Mouse (Mus musculus): ENCODE results near the gene Slc22a17. TPM values are rescaled to one million over a fixed set of nuclear protein-coding genes. Genes with fewer than 3 reads are reported as not detected.
A peak's percentile ranks its signal among the peaks of the same experiment; 100 is the strongest.

The Slc22a17 gene
- polyA plus RNA-seq, 1 experiment from 2014 or later: 30.2 TPM

GRCm38 (mm10) chr14:54883154-54884021 is 29.5 kb downstream of the Slc22a17 start, which contains the start of the genes Bcl2l2 and Gm20521:
Bcl2l2 (plus strand) TSS chr14:54883377.
Gm20521 (plus strand) TSS chr14:54883441.
- Histone ChIP-seq H3K4me2 (replicated peaks) (peak within 1 kb of the TSS; percentile 75), H3K27me3 (replicated peaks) (no peaks in the 10 kb centered on the region)
- peak; percentile 94 for ATAC-seq

GRCm38 (mm10) chr14:54877048-54877715 is 35.8 kb downstream of the Slc22a17 start, which contains the start of gene Ppp1r3e:
Ppp1r3e (minus strand) TSS chr14:54877550.
- H3K4me1 ChIP-seq (replicated peaks): peaks cover 13% of the 10 kb centered on the region
- under 1% methylated on average over 61 of the region's 61 CpGs for WGBS
- H3K36me3 ChIP-seq: no peaks in the 10 kb centered on the region
- H3K9ac ChIP-seq: peak within 1 kb of the TSS; percentile 84
- no peaks in the 10 kb centered on the region for H3K9me3 ChIP-seq
- H3K4me3 ChIP-seq (replicated peaks): peak within 1 kb of the TSS; percentile 73
- H3K27me3 ChIP-seq (replicated peaks): no peaks in the 10 kb centered on the region
- peak; percentile 90 for ATAC-seq
- peak within 1 kb of the TSS; percentile 90 for H3K27ac ChIP-seq
- H3K4me2 ChIP-seq (replicated peaks): peak within 1 kb of the TSS; percentile 99

More at GRCm38 (mm10) chr14:54883154-54884021, 29.5 kb downstream of the Slc22a17 start, which contains the start of the genes Bcl2l2 and Gm20521:
- Histone ChIP-seq H3K9me3 (no peaks in the 10 kb centered on the region), H3K4me1 (replicated peaks) (peaks cover 15% of the 10 kb centered on the region), H3K9ac (peak within 1 kb of the TSS; percentile 80), H3K4me3 (replicated peaks) (peak within 1 kb of the TSS; percentile 56), H3K27ac (peak within 1 kb of the TSS; percentile 92), H3K36me3 (0 out of 2 replicates have a peak, but pooled peaks cover 6% of the 10 kb centered on the region)
- WGBS: under 1% methylated on average over 27 of the region's 27 CpGs

- peak overlapping the region; percentile 99 for H3K4me2 ChIP-seq (replicated peaks)
- peak overlapping the region; percentile 90 for H3K27ac ChIP-seq
- H3K9me3 ChIP-seq: no peaks in the 10 kb centered on the region
- peak overlapping the region; percentile 73 for H3K4me3 ChIP-seq (replicated peaks)
- ATAC-seq: peak; percentile 95
- H3K27me3 ChIP-seq (replicated peaks): no peaks in the 10 kb centered on the region
- H3K4me1 ChIP-seq (replicated peaks): peaks cover 13% of the 10 kb centered on the region
- under 1% methylated on average over 71 of the region's 72 CpGs for WGBS
- peak overlapping the region; percentile 84 for H3K9ac ChIP-seq
- H3K36me3 ChIP-seq: no peaks in the 10 kb centered on the region
Observed at GRCm38 (mm10) chr14:54876539-54877047, 36.3 kb downstream of the Slc22a17 start.

GRCm38 (mm10) chr14:54875844-54876538 is 36.9 kb downstream of the Slc22a17 start:
- Histone ChIP-seq H3K27me3 (replicated peaks) (no peaks in the 10 kb centered on the region), H3K4me3 (replicated peaks) (peak overlapping the region; percentile 73), H3K4me2 (replicated peaks) (peak overlapping the region; percentile 99), H3K27ac (peak overlapping the region; percentile 90), H3K4me1 (replicated peaks) (peaks cover 13% of the 10 kb centered on the region), H3K36me3 (no peaks in the 10 kb centered on the region), H3K9me3 (no peaks in the 10 kb centered on the region), H3K9ac (peak overlapping the region; percentile 84)
- WGBS: 4% methylated on average over 36 of the region's 36 CpGs
- ATAC-seq: peak; percentile 46

- Histone ChIP-seq H3K9me3 (no peaks in the 10 kb centered on the region), H3K4me2 (replicated peaks) (no peak overlapping the region), H3K9ac (no peak overlapping the region), H3K4me1 (replicated peaks) (peaks cover 13% of the 10 kb centered on the region), H3K4me3 (replicated peaks) (no peak overlapping the region), H3K27ac (no peak overlapping the region), H3K27me3 (replicated peaks) (no peaks in the 10 kb centered on the region), H3K36me3 (no peaks in the 10 kb centered on the region)
- no peak for ATAC-seq
- 83% methylated on average over 3 of the region's 3 CpGs for WGBS
Observed at GRCm38 (mm10) chr14:54874165-54874564, 38.8 kb downstream of the Slc22a17 start.

- no peak within 1 kb of the TSS for H3K4me3 ChIP-seq (replicated peaks)
- ATAC-seq: no peak
- H3K27ac ChIP-seq: no peak within 1 kb of the TSS
- peaks cover 9% of the 10 kb centered on the region for H3K4me1 ChIP-seq (replicated peaks)
- no peaks in the 10 kb centered on the region for H3K27me3 ChIP-seq (replicated peaks)
- no peak within 1 kb of the TSS for H3K4me2 ChIP-seq (replicated peaks)
- no peaks in the 10 kb centered on the region for H3K36me3 ChIP-seq
- H3K9me3 ChIP-seq: no peaks in the 10 kb centered on the region
- WGBS: 91% methylated on average over 5 of the region's 5 CpGs
- H3K9ac ChIP-seq: no peak within 1 kb of the TSS
Observed at GRCm38 (mm10) chr14:54870861-54871260, 42.1 kb downstream of the Slc22a17 start, which contains the start of gene Homez. Homez (minus strand) TSS chr14:54870961.

- Histone ChIP-seq H3K9me3 (no peaks in the 10 kb centered on the region), H3K4me2 (replicated peaks) (no peak overlapping the region), H3K4me1 (replicated peaks) (no peaks in the 10 kb centered on the region), H3K27me3 (replicated peaks) (no peaks in the 10 kb centered on the region), H3K27ac (no peak overlapping the region), H3K9ac (no peak overlapping the region), H3K4me3 (replicated peaks) (no peak overlapping the region), H3K36me3 (no peaks in the 10 kb centered on the region)
- no peak for ATAC-seq
- WGBS: 85% methylated on average over 4 of the region's 4 CpGs
Observed at GRCm38 (mm10) chr14:54868026-54868425, 44.9 kb downstream of the Slc22a17 start.

- no peak for ATAC-seq
- Histone ChIP-seq H3K27ac (no peak overlapping the region), H3K9me3 (no peaks in the 10 kb centered on the region), H3K27me3 (replicated peaks) (no peaks in the 10 kb centered on the region), H3K4me3 (replicated peaks) (no peak overlapping the region), H3K9ac (no peak overlapping the region), H3K4me1 (replicated peaks) (no peaks in the 10 kb centered on the region), H3K36me3 (no peaks in the 10 kb centered on the region), H3K4me2 (replicated peaks) (no peak overlapping the region)
- 58% methylated on average over 5 of the region's 5 CpGs for WGBS
Observed at GRCm38 (mm10) chr14:54866936-54867335, 46.0 kb downstream of the Slc22a17 start.

GRCm38 (mm10) chr14:54866268-54866667 is 46.7 kb downstream of the Slc22a17 start:
- Histone ChIP-seq H3K36me3 (no peaks in the 10 kb centered on the region), H3K27me3 (replicated peaks) (no peaks in the 10 kb centered on the region), H3K4me1 (replicated peaks) (no peaks in the 10 kb centered on the region), H3K4me2 (replicated peaks) (no peak overlapping the region), H3K27ac (no peak overlapping the region), H3K9ac (no peak overlapping the region), H3K9me3 (no peaks in the 10 kb centered on the region), H3K4me3 (replicated peaks) (no peak overlapping the region)
- 42% methylated on average over 3 of the region's 3 CpGs for WGBS
- ATAC-seq: no peak

GRCm38 (mm10) chr14:54865626-54866025 is 47.3 kb downstream of the Slc22a17 start:
- H3K27me3 ChIP-seq (replicated peaks): no peaks in the 10 kb centered on the region
- H3K4me2 ChIP-seq (replicated peaks): no peak overlapping the region
- 77% methylated on average over 5 of the region's 5 CpGs for WGBS
- no peak overlapping the region for H3K4me3 ChIP-seq (replicated peaks)
- H3K9me3 ChIP-seq: no peaks in the 10 kb centered on the region
- no peaks in the 10 kb centered on the region for H3K36me3 ChIP-seq
- no peak for ATAC-seq
- H3K4me1 ChIP-seq (replicated peaks): no peaks in the 10 kb centered on the region
- H3K9ac ChIP-seq: no peak overlapping the region
- no peak overlapping the region for H3K27ac ChIP-seq

GRCm38 (mm10) chr14:54864313-54865036 is 48.5 kb downstream of the Slc22a17 start:
- peak overlapping the region; percentile 98 for H3K9ac ChIP-seq
- peak overlapping the region; percentile 100 for H3K4me3 ChIP-seq (replicated peaks)
- H3K27me3 ChIP-seq (replicated peaks): no peaks in the 10 kb centered on the region
- H3K36me3 ChIP-seq: no peaks in the 10 kb centered on the region
- ATAC-seq: peak; percentile 14
- no peaks in the 10 kb centered on the region for H3K9me3 ChIP-seq
- 15% methylated on average over 21 of the region's 21 CpGs for WGBS
- H3K4me1 ChIP-seq (replicated peaks): no peaks in the 10 kb centered on the region
- peak overlapping the region; percentile 69 for H3K4me2 ChIP-seq (replicated peaks)
- H3K27ac ChIP-seq: peak overlapping the region; percentile 73; the same call in 1 of the 2 replicates

All from intestine, embryonic 15.5 days (tissue).